Mouse (Mus musculus): ENCODE measurements around the gene C1qa. TPM values are rescaled to one million over a fixed set of nuclear protein-coding genes. Genes with fewer than 3 reads are reported as not detected.

Gene C1qa
- polyA plus RNA-seq, 1 experiment from 2014 or later = 44.8 TPM

GRCm38 (mm10) chr4:136937344-136937743 lies 38.7 kb upstream of the C1qa start:
- Histone ChIP-seq H3K4me3 (ENCODE audit: low read depth, low read length) (no peak overlapping the region), H3K9ac (ENCODE audit: low read depth, low read length) (no peak overlapping the region), H3K36me3 (ENCODE audit: control insufficient read depth, insufficient read depth) (no peaks in the 10 kb centered on the region), H3K9me3 (ENCODE audit: control insufficient read depth) (no peaks in the 10 kb centered on the region), H3K4me2 (replicated peaks; ENCODE audit: low read depth) (no peak overlapping the region), H3K27ac (ENCODE audit: low read depth, low read length) (no peak overlapping the region), H3K27me3 (replicated peaks; ENCODE audit: control insufficient read depth, insufficient read depth, low read length) (0 out of 2 replicates have a peak, but pooled peaks cover 4% of the 10 kb centered on the region), H3K4me1 (replicated peaks; ENCODE audit: control insufficient read depth, insufficient read depth, low read length) (no peaks in the 10 kb centered on the region)
- no peak for ATAC-seq
- no peak for TF ChIP-seq CTCF (IDR thresholded peaks at IDR 0.05; ENCODE audit: low read depth)
- WGBS = 77% methylated on average over 4 of the region's 4 CpGs

GRCm38 (mm10) chr4:136934746-136935613 lies 36.4 kb upstream of the C1qa start:
- Histone ChIP-seq H3K27ac (ENCODE audit: low read depth, low read length) (no peak overlapping the region), H3K9ac (ENCODE audit: low read depth, low read length) (no peak overlapping the region), H3K4me2 (replicated peaks; ENCODE audit: low read depth) (no peak overlapping the region), H3K4me1 (replicated peaks; ENCODE audit: control insufficient read depth, insufficient read depth, low read length) (no peaks in the 10 kb centered on the region), H3K9me3 (ENCODE audit: control insufficient read depth) (no peaks in the 10 kb centered on the region), H3K27me3 (replicated peaks; ENCODE audit: control insufficient read depth, insufficient read depth, low read length) (no peaks in the 10 kb centered on the region), H3K36me3 (ENCODE audit: control insufficient read depth, insufficient read depth) (no peaks in the 10 kb centered on the region), H3K4me3 (ENCODE audit: low read depth, low read length) (no peak overlapping the region)
- no peak for TF ChIP-seq CTCF (IDR thresholded peaks at IDR 0.05; ENCODE audit: low read depth)
- ATAC-seq = no peak
- 49% methylated on average over 18 of the region's 18 CpGs for WGBS

GRCm38 (mm10) chr4:136930474-136930873 lies 31.9 kb upstream of the C1qa start:
- no peaks in the 10 kb centered on the region for H3K4me1 ChIP-seq (replicated peaks; ENCODE audit: control insufficient read depth, insufficient read depth, low read length)
- H3K27me3 ChIP-seq (replicated peaks; ENCODE audit: control insufficient read depth, insufficient read depth, low read length) = peaks cover 4% of the 10 kb centered on the region; the same call in 1 of the 2 replicates
- no peak overlapping the region for H3K9ac ChIP-seq (ENCODE audit: low read depth, low read length)
- H3K36me3 ChIP-seq (ENCODE audit: control insufficient read depth, insufficient read depth) = no peaks in the 10 kb centered on the region
- 78% methylated on average over 8 of the region's 8 CpGs for WGBS
- ATAC-seq = no peak
- H3K27ac ChIP-seq (ENCODE audit: low read depth, low read length) = no peak overlapping the region
- no peak for TF ChIP-seq CTCF (IDR thresholded peaks at IDR 0.05; ENCODE audit: low read depth)
- H3K4me2 ChIP-seq (replicated peaks; ENCODE audit: low read depth) = no peak overlapping the region
- no peak overlapping the region for H3K4me3 ChIP-seq (ENCODE audit: low read depth, low read length)
- no peaks in the 10 kb centered on the region for H3K9me3 ChIP-seq (ENCODE audit: control insufficient read depth)

GRCm38 (mm10) chr4:136928928-136929327 lies 30.3 kb upstream of the C1qa start:
- no peak overlapping the region for H3K27ac ChIP-seq (ENCODE audit: low read depth, low read length)
- no peak for ATAC-seq
- no peaks in the 10 kb centered on the region for H3K9me3 ChIP-seq (ENCODE audit: control insufficient read depth)
- H3K36me3 ChIP-seq (ENCODE audit: control insufficient read depth, insufficient read depth) = no peaks in the 10 kb centered on the region
- H3K9ac ChIP-seq (ENCODE audit: low read depth, low read length) = no peak overlapping the region
- H3K4me1 ChIP-seq (replicated peaks; ENCODE audit: control insufficient read depth, insufficient read depth, low read length) = no peaks in the 10 kb centered on the region
- no peak overlapping the region for H3K4me2 ChIP-seq (replicated peaks; ENCODE audit: low read depth)
- peak; percentile 73 for TF ChIP-seq CTCF (IDR thresholded peaks at IDR 0.05; ENCODE audit: low read depth)
- H3K4me3 ChIP-seq (ENCODE audit: low read depth, low read length) = no peak overlapping the region
- 12% methylated on average over 5 of the region's 5 CpGs for WGBS
- peaks cover 12% of the 10 kb centered on the region; the same call in 1 of the 2 replicates for H3K27me3 ChIP-seq (replicated peaks; ENCODE audit: control insufficient read depth, insufficient read depth, low read length)

GRCm38 (mm10) chr4:136925804-136926203 lies 27.2 kb upstream of the C1qa start:
- H3K4me1 ChIP-seq (replicated peaks; ENCODE audit: control insufficient read depth, insufficient read depth, low read length) = no peaks in the 10 kb centered on the region
- WGBS = 27% methylated on average over 15 of the region's 15 CpGs
- no peak overlapping the region for H3K9ac ChIP-seq (ENCODE audit: low read depth, low read length)
- no peak for TF ChIP-seq CTCF (IDR thresholded peaks at IDR 0.05; ENCODE audit: low read depth)
- H3K4me3 ChIP-seq (ENCODE audit: low read depth, low read length) = no peak overlapping the region
- no peak overlapping the region for H3K27ac ChIP-seq (ENCODE audit: low read depth, low read length)
- no peak for ATAC-seq
- no peaks in the 10 kb centered on the region for H3K9me3 ChIP-seq (ENCODE audit: control insufficient read depth)
- no peaks in the 10 kb centered on the region for H3K36me3 ChIP-seq (ENCODE audit: control insufficient read depth, insufficient read depth)
- no peak overlapping the region for H3K4me2 ChIP-seq (replicated peaks; ENCODE audit: low read depth)
- peaks cover 12% of the 10 kb centered on the region; the same call in 1 of the 2 replicates for H3K27me3 ChIP-seq (replicated peaks; ENCODE audit: control insufficient read depth, insufficient read depth, low read length)

GRCm38 (mm10) chr4:136924529-136924928 lies 25.9 kb upstream of the C1qa start:
- Histone ChIP-seq H3K36me3 (ENCODE audit: control insufficient read depth, insufficient read depth) (no peaks in the 10 kb centered on the region), H3K27ac (ENCODE audit: low read depth, low read length) (no peak overlapping the region), H3K4me1 (replicated peaks; ENCODE audit: control insufficient read depth, insufficient read depth, low read length) (no peaks in the 10 kb centered on the region), H3K27me3 (replicated peaks; ENCODE audit: control insufficient read depth, insufficient read depth, low read length) (peaks cover 12% of the 10 kb centered on the region; the same call in 1 of the 2 replicates), H3K9me3 (ENCODE audit: control insufficient read depth) (no peaks in the 10 kb centered on the region), H3K4me3 (ENCODE audit: low read depth, low read length) (no peak overlapping the region), H3K9ac (ENCODE audit: low read depth, low read length) (no peak overlapping the region), H3K4me2 (replicated peaks; ENCODE audit: low read depth) (no peak overlapping the region)
- 0 out of 2 replicates have a peak, but pooled peaks have one; percentile 4 for TF ChIP-seq CTCF (IDR thresholded peaks at IDR 0.05; ENCODE audit: low read depth)
- no peak for ATAC-seq
- 5% methylated on average over 6 of the region's 6 CpGs for WGBS
